8 mouse cellular contexts compared by ENCODE assay signal in genomic region chr6:49214086-49214927, GRCm38 (mm10). TPM values are rescaled to one million over a fixed set of nuclear protein-coding genes. Genes with fewer than 3 reads are reported as not detected.
DNase-seq lines count a peak whose midpoint lies in the region; ATAC-seq and TF ChIP-seq lines count a peak whose summit lies in the region.

No protein-coding gene starts in this region.

- no peak for TF ChIP-seq EP300 in liver, embryonic 14.5 days (IDR thresholded peaks at IDR 0.05; ENCODE audit: low read depth)

- peak overlapping the region; percentile 88 for H3K4me3 ChIP-seq in embryonic facial prominence, embryonic 12.5 days
- H3K4me3 ChIP-seq in hindbrain, embryonic 11.5 days (ENCODE audit: low read depth, low read length), result peak overlapping the region; percentile 99
- peak overlapping the region; percentile 66 to 94 for H3K4me3 ChIP-seq in liver, embryonic 14.5 days (ENCODE audit: insufficient read depth in 1 of 2, low read depth in 2 of 2, low read length in 2 of 2)

- no peaks in the 10 kb centered on the region for H3K27me3 ChIP-seq in embryonic facial prominence, embryonic 12.5 days
- H3K27me3 ChIP-seq in hindbrain, embryonic 11.5 days (ENCODE audit: control insufficient read depth, insufficient read depth, low read length), result no peaks in the 10 kb centered on the region
- no peaks in the 10 kb centered on the region for H3K27me3 ChIP-seq in liver, embryonic 14.5 days (ENCODE audit: control insufficient read depth, insufficient read depth, low read length)

- ATAC-seq in embryonic facial prominence, embryonic 12.5 days (ENCODE audit: insufficient number of reproducible peaks, insufficient read depth, low FRiP score, low TSS enrichment), result no peak
- peak; percentile 3 for ATAC-seq in hindbrain, embryonic 11.5 days (ENCODE audit: low FRiP score)
- no peak for ATAC-seq in liver, embryonic 14.5 days (ENCODE audit: insufficient read depth)
- no peak for ATAC-seq in monocyte, adult 5-6 weeks (replicated peaks; ENCODE audit: insufficient number of reproducible peaks, low FRiP score, low TSS enrichment, poor library complexity, severe bottlenecking)

- 0 out of 2 replicates have a peak, but pooled peaks cover 2% of the 10 kb centered on the region for H3K36me3 ChIP-seq in embryonic facial prominence, embryonic 12.5 days
- no peaks in the 10 kb centered on the region for H3K36me3 ChIP-seq in hindbrain, embryonic 11.5 days (ENCODE audit: control insufficient read depth, insufficient read depth, low read length)
- peaks cover 2% of the 10 kb centered on the region; the same call in 1 of the 2 replicates for H3K36me3 ChIP-seq in liver, embryonic 14.5 days (replicated peaks; ENCODE audit: control insufficient read depth, insufficient read depth, low read depth)

- under 1% methylated on average over 76 of the region's 76 CpGs for WGBS in embryonic facial prominence, embryonic 12.5 days
- under 1% methylated on average over 64 of the region's 76 CpGs for WGBS in hindbrain, embryonic 11.5 days
- WGBS in liver, embryonic 14.5 days (ENCODE audit: insufficient replicate concordance), result under 1% methylated on average over 73 of the region's 76 CpGs

- peaks cover 26% of the 10 kb centered on the region for H3K4me1 ChIP-seq in embryonic facial prominence, embryonic 12.5 days
- H3K4me1 ChIP-seq in hindbrain, embryonic 11.5 days (replicated peaks; ENCODE audit: control insufficient read depth, insufficient read depth, low read length), result peaks cover 10% of the 10 kb centered on the region; the same call in 1 of the 2 replicates
- peaks cover 13 to 22% of the 10 kb centered on the region in 2 experiments for H3K4me1 ChIP-seq in liver, embryonic 14.5 days (replicated peaks; ENCODE audit: control insufficient read depth in 2 of 2, insufficient read depth in 2 of 2, low read length in 1 of 2)

- H3K9me3 ChIP-seq in embryonic facial prominence, embryonic 12.5 days, result no peaks in the 10 kb centered on the region
- no peaks in the 10 kb centered on the region for H3K9me3 ChIP-seq in hindbrain, embryonic 11.5 days (ENCODE audit: control insufficient read depth, low read length)
- H3K9me3 ChIP-seq in liver, embryonic 14.5 days (ENCODE audit: control insufficient read depth, low read length), result no peaks in the 10 kb centered on the region

- H3K27ac ChIP-seq in embryonic facial prominence, embryonic 12.5 days, result peak overlapping the region; percentile 97
- H3K27ac ChIP-seq in hindbrain, embryonic 11.5 days (ENCODE audit: low read depth, low read length), result peak overlapping the region; percentile 99
- H3K27ac ChIP-seq in liver, embryonic 14.5 days, result peak overlapping the region; percentile 94

- TF ChIP-seq CTCF in liver, embryonic 14.5 days (IDR thresholded peaks at IDR 0.05; ENCODE audit: low read depth), result no peak

- peak overlapping the region; percentile 91 for H3K4me2 ChIP-seq in embryonic facial prominence, embryonic 12.5 days (replicated peaks)
- H3K4me2 ChIP-seq in hindbrain, embryonic 11.5 days (replicated peaks; ENCODE audit: low read depth, low read length), result peak overlapping the region; percentile 67
- H3K4me2 ChIP-seq in liver, embryonic 14.5 days (ENCODE audit: low read depth), result peak overlapping the region; percentile 78

- peak; percentile 50 for DNase-seq in cerebellum, postnatal 10 days
- DNase-seq in cerebellum, adult 11 months, result no peak
- peak; percentile 94 for DNase-seq in ES-CJ7 (ENCODE audit: low read depth, low spot score)
- DNase-seq in hindbrain, embryonic 11.5 days (ENCODE audit: low spot score), result peak; percentile 88
- no peak for DNase-seq in liver, embryonic 14.5 days (ENCODE audit: low read depth in 3 of 3, low spot score in 3 of 3)
- peak; percentile 88 for DNase-seq in retina, embryonic 14.5 days (ENCODE audit: low spot score)

- H3K9ac ChIP-seq in embryonic facial prominence, embryonic 12.5 days, result peak overlapping the region; percentile 99
- H3K9ac ChIP-seq in hindbrain, embryonic 11.5 days (ENCODE audit: low read depth, low read length), result peak overlapping the region; percentile 98
- peak overlapping the region; percentile 93 for H3K9ac ChIP-seq in liver, embryonic 14.5 days (replicated peaks)

RNA-seq across cellular contexts. Expression of gene Igf2bp3, which starts 0.5 kb away (rescaled TPM):
- 109 TPM in 2 replicates for polyA plus RNA-seq in embryonic facial prominence, embryonic 12.5 days (2016; fragmentation: Nextera tagmentation; extraction: Ambion mirVana)
- 132 and 133 TPM in 2 replicates for polyA plus RNA-seq in hindbrain, embryonic 11.5 days (2014; fragmentation: Nextera tagmentation; extraction: Ambion mirVana)
- 5.0 and 7.6 TPM in 2 replicates for polyA plus RNA-seq in liver, embryonic 14.5 days (2012; rRNA removed)
- polyA plus RNA-seq in liver, embryonic 14.5 days (2014; fragmentation: Nextera tagmentation; extraction: Ambion mirVana), result 14.0 and 15.4 TPM in 2 replicates
- total RNA-seq in monocyte, adult 5-6 weeks (2017), result 0.19 to 0.29 TPM in 2 of 3 replicates, not detected in the other

RNA-seq across cellular contexts. Expression of gene Tra2a, which starts 49.5 kb away (rescaled TPM):
- 138 and 147 TPM in 2 replicates for polyA plus RNA-seq in embryonic facial prominence, embryonic 12.5 days (2016; fragmentation: Nextera tagmentation; extraction: Ambion mirVana)
- polyA plus RNA-seq in hindbrain, embryonic 11.5 days (2014; fragmentation: Nextera tagmentation; extraction: Ambion mirVana), result 56.7 and 82.9 TPM in 2 replicates
- 46.4 and 61.4 TPM in 2 replicates for polyA plus RNA-seq in liver, embryonic 14.5 days (2012; rRNA removed)
- polyA plus RNA-seq in liver, embryonic 14.5 days (2014; fragmentation: Nextera tagmentation; extraction: Ambion mirVana), result 16.1 and 16.4 TPM in 2 replicates
- total RNA-seq in monocyte, adult 5-6 weeks (2017), result 185 to 235 TPM (median 209 TPM) in 3 replicates

Comparison
In these comparisons a context has a peak if more than half of its experiments do, and no peak if none do; other contexts are left out.
1. DNase-seq: peak in cerebellum, postnatal 10 days (2 of 2), ES-CJ7 (single experiment), hindbrain, embryonic 11.5 days (single experiment) and retina, embryonic 14.5 days (single experiment); none in cerebellum, adult 11 months (single experiment) and liver, embryonic 14.5 days (0 of 3).
2. Peak in every context shown above with its lines, with median percentiles within 50 percentile points of each other: H3K27ac ChIP-seq, H3K4me2 ChIP-seq, H3K4me3 ChIP-seq and H3K9ac ChIP-seq.